Mouse (Mus musculus) liver, embryonic 15.5 days (tissue): ENCODE measurements around the gene Zfyve28. TPM values are rescaled to one million over a fixed set of nuclear protein-coding genes. Genes with fewer than 3 reads are reported as not detected.
A peak's percentile ranks its signal among the peaks of the same experiment; 100 is the strongest.

Experiments used
- ATAC-seq: fragments of 200-750 bp; cut with Nextera tagmentation; 2 replicates; pipeline ENCODE4 v1.8.0; 2017; ENCODE audit warnings: moderate number of reproducible peaks, mild to moderate bottlenecking, moderate library complexity; ENCODE audit not compliant: insufficient read depth
- H3K27ac ChIP-seq: fragments of 300-500 bp; sonication (generic); replicated peaks from 2 replicates; pipeline ENCODE4 v1.5.1; 2015; ENCODE audit warnings: mild to moderate bottlenecking, inconsistent platforms
- H3K27me3 ChIP-seq: fragments of 300-500 bp; sonication (generic); 2 replicates; pipeline ENCODE4 v1.6.1; 2015; ENCODE audit warnings: mild to moderate bottlenecking, inconsistent platforms
- H3K36me3 ChIP-seq: fragments of 300-500 bp; sonication (generic); replicated peaks from 2 replicates; pipeline ENCODE4 v1.6.1; 2015; ENCODE audit warnings: moderate library complexity, mild to moderate bottlenecking, inconsistent platforms
- H3K4me1 ChIP-seq: fragments of 300-500 bp; sonication (generic); replicated peaks from 2 replicates; pipeline ENCODE4 v1.6.1; 2015; ENCODE audit warnings: inconsistent platforms
- H3K4me2 ChIP-seq: fragments of 300-500 bp; sonication (generic); 2 replicates; pipeline ENCODE4 v1.6.1; 2015; ENCODE audit warnings: moderate library complexity, mild to moderate bottlenecking, inconsistent platforms
- H3K4me3 ChIP-seq: fragments of 300-500 bp; sonication (generic); replicated peaks from 2 replicates; pipeline ENCODE4 v1.5.1; 2015; ENCODE audit warnings: mild to moderate bottlenecking, inconsistent platforms
- H3K9ac ChIP-seq: fragments of 300-500 bp; sonication (generic); 2 replicates; pipeline ENCODE4 v1.6.1; 2015; ENCODE audit warnings: moderate library complexity, mild to moderate bottlenecking, inconsistent platforms
- H3K9me3 ChIP-seq: fragments of 300-500 bp; sonication (generic); replicated peaks from 2 replicates; pipeline ENCODE4 v1.6.1; 2016; ENCODE audit warnings: inconsistent platforms
- WGBS: fragments of 180-500 bp; shearing (Covaris S2); methylation state at CpG from one replicate; pipeline ENCODE4 v1.1.7; 2015; ENCODE audit warnings: mixed read lengths; ENCODE audit not compliant: insufficient replicate concordance; 5-methylcytosine and 5-hydroxymethylcytosine counted together
- polyA plus RNA-seq: library from polyadenylated mRNA; unstranded; fragments of >200 nt; fragmentation: Nextera tagmentation; extraction: Ambion mirVana; gene quantifications from 2 replicates; pipeline ENCODE4 v1.2.1, GENCODE M21; 2015

Gene Zfyve28
- polyA plus RNA-seq, 1 experiment from 2014 or later = 0.07 TPM

DNA sequence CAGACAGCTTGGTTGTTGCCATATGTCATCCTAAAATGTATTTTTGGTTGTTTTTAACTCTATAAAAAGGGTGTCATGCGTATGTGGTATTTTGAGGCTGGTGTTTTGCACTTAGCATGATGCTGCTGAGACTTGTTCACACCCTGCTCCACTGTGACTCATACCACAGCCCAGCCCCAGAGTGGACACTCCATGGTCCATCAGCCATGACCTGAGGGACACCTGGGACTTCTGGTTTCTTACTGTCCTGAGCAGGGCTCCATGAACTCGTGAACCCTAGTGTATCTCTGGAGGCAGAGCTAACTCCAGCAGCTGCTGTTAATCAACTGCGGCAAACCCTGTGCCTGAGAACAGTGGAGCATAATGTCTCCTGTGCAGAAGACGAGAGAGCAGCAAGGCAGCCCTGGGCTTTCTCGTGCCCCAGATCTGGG is 15.0 kb downstream of the Zfyve28 start:
- peaks cover 13% of the 10 kb centered on the region for H3K4me1 ChIP-seq
- no peak overlapping the region for H3K9ac ChIP-seq
- H3K4me2 ChIP-seq = no peak overlapping the region
- H3K4me3 ChIP-seq = no peak overlapping the region
- H3K27me3 ChIP-seq = no peaks in the 10 kb centered on the region
- H3K27ac ChIP-seq = no peak overlapping the region
- H3K9me3 ChIP-seq = no peaks in the 10 kb centered on the region
- ATAC-seq = no peak
- 65% methylated on average over 5 of the region's 5 CpGs for WGBS
- no peaks in the 10 kb centered on the region for H3K36me3 ChIP-seq

DNA sequence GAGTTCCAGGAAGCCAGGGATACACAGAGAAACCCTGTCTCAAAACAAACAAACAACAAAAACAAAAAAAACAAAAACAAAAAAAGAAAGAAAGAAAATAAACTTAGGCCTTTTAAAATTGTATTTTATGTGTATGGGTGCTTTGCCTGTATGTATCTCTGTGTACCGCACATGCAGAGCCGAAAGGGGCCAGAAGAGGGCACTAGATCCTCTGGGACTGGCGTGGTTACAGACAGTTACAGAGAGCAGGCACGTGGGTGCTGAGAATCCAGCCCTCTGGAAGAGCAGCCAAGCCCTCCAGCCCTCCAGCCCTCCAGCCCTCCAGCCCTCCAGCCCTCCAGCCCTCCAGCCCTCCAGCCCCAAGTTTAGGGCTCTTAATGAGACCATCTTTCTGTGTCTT is 16.5 kb downstream of the Zfyve28 start:
- no peak overlapping the region for H3K4me3 ChIP-seq
- H3K4me2 ChIP-seq = no peak overlapping the region
- H3K27ac ChIP-seq = no peak overlapping the region
- H3K9ac ChIP-seq = no peak overlapping the region
- H3K27me3 ChIP-seq = no peaks in the 10 kb centered on the region
- no peak for ATAC-seq
- H3K4me1 ChIP-seq = peaks cover 13% of the 10 kb centered on the region
- WGBS = 12% methylated on average over 4 of the region's 4 CpGs
- H3K9me3 ChIP-seq = no peaks in the 10 kb centered on the region
- no peaks in the 10 kb centered on the region for H3K36me3 ChIP-seq

DNA sequence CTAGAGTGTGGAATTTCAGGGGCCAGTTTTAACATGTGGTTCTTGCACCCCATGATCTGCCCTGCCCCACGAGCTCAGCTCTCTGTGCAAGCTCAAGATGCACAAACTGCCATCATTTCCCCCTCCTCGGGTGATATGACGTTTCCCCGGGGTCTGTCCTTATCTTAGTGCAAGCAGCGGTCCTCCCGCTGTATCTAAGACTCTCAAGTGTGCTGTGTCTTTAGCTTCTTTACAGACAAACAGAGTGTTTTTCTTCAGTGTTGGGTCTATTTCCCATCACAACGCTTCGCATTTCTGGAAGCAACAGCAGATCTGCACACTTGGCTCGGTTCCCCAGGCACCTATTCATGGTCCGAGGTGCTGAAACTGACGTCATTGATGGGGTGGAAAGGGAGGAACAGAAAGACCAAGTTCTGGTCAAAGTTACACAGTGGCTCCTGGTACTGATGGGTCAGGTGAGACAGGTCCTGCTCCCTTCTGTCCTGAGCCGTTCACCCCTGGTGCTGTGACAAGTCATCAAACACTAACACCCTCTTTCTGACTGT is 18.3 kb downstream of the Zfyve28 start:
- H3K4me1 ChIP-seq = peaks cover 13% of the 10 kb centered on the region
- H3K4me3 ChIP-seq = no peak overlapping the region
- no peaks in the 10 kb centered on the region for H3K9me3 ChIP-seq
- no peak overlapping the region for H3K9ac ChIP-seq
- no peaks in the 10 kb centered on the region for H3K27me3 ChIP-seq
- WGBS = 22% methylated on average over 12 of the region's 12 CpGs
- H3K36me3 ChIP-seq = no peaks in the 10 kb centered on the region
- ATAC-seq = no peak; the same call in 1 of the 2 replicates
- peak overlapping the region; percentile 18; the same call in 1 of the 2 replicates for H3K4me2 ChIP-seq
- H3K27ac ChIP-seq = no peak overlapping the region

DNA sequence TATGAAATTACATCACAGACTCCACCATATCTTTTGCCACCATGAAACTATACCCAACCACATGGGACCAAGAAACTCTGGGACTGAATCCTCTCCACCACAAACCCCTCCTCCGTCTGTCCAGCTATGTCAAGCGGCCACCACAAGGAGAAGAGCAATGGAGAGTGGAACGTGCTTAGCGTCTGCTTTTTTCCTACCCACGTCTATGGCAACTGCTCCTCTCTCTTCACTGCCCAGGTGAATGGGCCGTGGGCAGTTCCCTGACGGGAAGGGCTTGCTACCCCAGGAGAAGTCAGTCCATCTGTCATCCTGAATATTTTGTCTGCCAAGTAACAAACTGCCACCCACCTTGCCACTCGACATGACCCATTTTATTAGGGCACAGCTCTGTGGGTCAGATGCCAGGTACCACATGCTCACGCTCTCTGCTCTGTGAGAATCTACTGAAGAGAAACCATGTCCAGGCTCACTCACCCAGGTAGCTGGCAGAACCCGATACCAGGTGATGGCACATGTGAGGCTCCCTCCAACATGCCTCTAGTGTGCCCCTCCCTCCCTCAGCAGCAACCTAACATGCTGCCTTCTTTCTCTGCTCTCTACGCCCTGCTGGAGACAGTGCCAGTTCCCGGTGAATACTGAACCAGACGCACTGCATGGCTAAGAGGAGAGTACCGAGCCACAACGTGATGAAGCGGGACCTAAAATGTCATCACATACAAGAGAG is 18.9 kb downstream of the Zfyve28 start:
- H3K27ac ChIP-seq = no peak overlapping the region

DNA sequence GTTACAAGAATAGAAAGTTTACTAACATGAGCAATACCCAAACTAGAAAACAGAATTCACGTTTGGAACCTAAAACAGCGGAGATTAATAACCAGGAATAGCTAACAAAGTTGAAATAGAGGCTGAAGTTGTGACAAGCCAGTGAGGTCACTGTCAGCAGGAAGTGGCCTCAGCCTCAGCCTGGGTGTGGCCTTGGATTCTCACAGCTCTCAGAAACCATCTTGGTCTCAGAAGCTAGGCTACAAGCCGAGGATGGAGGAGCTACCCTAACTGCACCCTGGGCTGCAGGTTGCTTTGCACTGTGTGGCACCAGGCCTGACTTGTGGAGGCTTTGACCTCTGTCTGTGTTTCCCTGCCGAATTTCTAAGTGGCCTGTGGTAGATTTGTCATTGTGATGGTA is 22.2 kb downstream of the Zfyve28 start:
- Histone ChIP-seq H3K4me2 (no peak overlapping the region), H3K9me3 (no peaks in the 10 kb centered on the region), H3K4me1 (peaks cover 13% of the 10 kb centered on the region), H3K27me3 (no peaks in the 10 kb centered on the region), H3K36me3 (no peaks in the 10 kb centered on the region), H3K27ac (no peak overlapping the region), H3K4me3 (no peak overlapping the region), H3K9ac (no peak overlapping the region)
- WGBS = 40% methylated on average over 4 of the region's 4 CpGs
- ATAC-seq = no peak

More for the DNA sequence above, 18.9 kb downstream of the Zfyve28 start:
- no peak overlapping the region for H3K9ac ChIP-seq
- no peak overlapping the region for H3K4me3 ChIP-seq
- H3K4me2 ChIP-seq = peak overlapping the region; percentile 18; the same call in 1 of the 2 replicates
- H3K27me3 ChIP-seq = no peaks in the 10 kb centered on the region
- no peak for ATAC-seq
- peaks cover 13% of the 10 kb centered on the region for H3K4me1 ChIP-seq
- H3K36me3 ChIP-seq = no peaks in the 10 kb centered on the region
- H3K9me3 ChIP-seq = no peaks in the 10 kb centered on the region
- 64% methylated on average over 16 of the region's 16 CpGs for WGBS

DNA sequence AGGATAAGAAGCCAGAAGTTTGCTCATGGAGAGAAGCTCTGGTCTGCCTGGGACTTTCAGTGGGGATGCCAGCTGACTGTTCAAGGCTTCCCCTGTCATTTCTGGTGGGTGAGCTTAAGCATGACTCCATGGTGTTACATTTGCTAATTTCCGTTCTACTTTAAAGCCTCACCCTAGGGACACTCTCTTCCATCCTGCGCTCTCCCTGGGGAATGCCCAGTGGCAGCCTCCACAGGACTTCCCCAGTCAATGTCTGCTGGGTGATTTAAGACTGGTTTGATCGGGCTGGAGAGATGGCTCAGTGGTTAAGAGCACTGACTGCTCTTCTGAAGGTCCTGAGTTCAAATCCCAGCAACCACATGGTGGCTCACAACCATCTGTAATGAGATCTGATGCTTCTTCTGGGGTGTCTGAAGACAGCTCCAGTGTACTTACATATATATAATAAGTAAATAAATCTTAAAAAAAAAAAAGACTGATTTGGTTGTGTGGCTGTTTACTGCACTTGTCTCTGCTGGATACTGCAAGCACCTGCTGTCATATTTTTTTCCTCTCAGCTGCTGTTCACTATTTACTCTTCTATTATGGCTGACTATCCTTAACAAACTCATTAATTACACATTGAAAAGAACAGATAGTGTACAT is 29.0 kb downstream of the Zfyve28 start:
- Histone ChIP-seq H3K36me3 (no peaks in the 10 kb centered on the region), H3K27me3 (no peaks in the 10 kb centered on the region), H3K4me1 (no peaks in the 10 kb centered on the region), H3K4me2 (no peak overlapping the region), H3K9ac (no peak overlapping the region), H3K27ac (no peak overlapping the region), H3K4me3 (no peak overlapping the region), H3K9me3 (no peaks in the 10 kb centered on the region)
- 60% methylated on average over 3 of the region's 3 CpGs for WGBS
- ATAC-seq = no peak

DNA sequence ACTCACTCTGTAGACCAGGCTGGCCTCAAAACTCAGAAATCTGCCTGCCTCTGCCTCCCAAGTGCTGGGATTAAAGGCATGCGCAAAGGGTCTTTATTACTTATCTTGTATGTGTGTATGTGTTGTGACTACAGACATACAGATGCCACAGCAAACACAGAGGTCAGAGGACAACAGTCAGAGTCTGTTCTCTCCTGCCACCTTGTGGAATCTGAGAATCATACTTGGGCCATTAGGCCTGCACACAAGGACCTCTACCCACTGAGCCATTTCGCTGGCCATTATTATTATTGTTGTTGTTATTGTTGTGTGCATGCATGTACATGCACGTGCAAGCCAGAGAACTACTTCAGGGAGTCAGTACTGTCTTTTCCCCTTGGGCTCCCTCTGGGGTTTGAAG is 33.1 kb downstream of the Zfyve28 start:
- Histone ChIP-seq H3K4me3 (no peak overlapping the region), H3K27me3 (no peaks in the 10 kb centered on the region), H3K4me2 (no peak overlapping the region), H3K27ac (no peak overlapping the region), H3K9ac (no peak overlapping the region), H3K4me1 (no peaks in the 10 kb centered on the region), H3K9me3 (no peaks in the 10 kb centered on the region), H3K36me3 (no peaks in the 10 kb centered on the region)
- 58% methylated on average over 3 of the region's 3 CpGs for WGBS
- no peak for ATAC-seq

DNA sequence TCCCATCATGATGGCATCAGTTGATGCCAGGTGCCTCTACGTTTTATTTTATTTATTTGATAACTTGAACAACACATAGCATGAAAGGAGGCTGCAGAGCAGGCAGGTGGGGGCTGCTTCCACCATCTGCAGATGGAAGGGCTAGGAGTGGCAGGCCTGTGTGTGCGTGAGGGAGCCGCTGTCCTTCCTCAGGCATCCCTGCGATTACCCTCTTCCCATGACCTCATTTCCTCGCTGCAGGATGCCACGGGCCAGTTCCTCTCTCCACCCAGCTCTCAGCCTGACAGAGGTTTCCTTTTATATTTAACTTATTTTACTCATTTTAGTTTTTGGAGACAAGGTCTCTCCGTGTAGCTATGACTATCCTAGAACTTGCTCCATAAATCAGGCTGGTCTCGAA is 33.9 kb downstream of the Zfyve28 start:
- H3K4me2 ChIP-seq = no peak overlapping the region
- WGBS = 37% methylated on average over 8 of the region's 8 CpGs
- no peak overlapping the region for H3K27ac ChIP-seq
- no peak for ATAC-seq
- no peaks in the 10 kb centered on the region for H3K9me3 ChIP-seq
- H3K4me1 ChIP-seq = no peaks in the 10 kb centered on the region
- no peak overlapping the region for H3K9ac ChIP-seq
- no peaks in the 10 kb centered on the region for H3K27me3 ChIP-seq
- no peak overlapping the region for H3K4me3 ChIP-seq
- no peaks in the 10 kb centered on the region for H3K36me3 ChIP-seq

DNA sequence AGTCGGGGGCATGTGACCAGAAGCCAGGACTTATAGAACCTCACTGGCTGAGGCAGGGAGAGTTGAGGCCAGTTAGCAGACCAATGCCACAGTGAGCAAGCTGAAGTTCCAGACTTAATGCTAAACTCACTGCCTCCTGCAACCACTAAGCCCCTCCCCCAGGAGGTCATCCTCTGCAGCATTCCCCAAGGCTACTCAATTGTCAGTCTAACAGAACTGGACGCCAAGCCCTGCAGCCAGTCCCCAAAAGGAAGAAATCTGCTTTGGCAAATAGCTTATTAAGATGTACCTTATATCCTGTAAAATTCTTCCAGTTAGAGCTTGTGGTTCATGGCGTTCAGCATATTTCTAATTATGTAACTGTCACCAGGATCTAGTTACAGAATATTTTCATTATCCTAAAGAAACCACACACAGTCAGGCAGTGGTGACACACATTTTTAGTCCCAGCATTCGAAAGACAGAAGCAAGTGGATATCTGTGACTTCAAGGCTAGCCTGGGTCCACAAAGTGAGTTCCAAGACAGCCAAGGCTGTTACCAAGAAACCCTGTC is 35.2 kb downstream of the Zfyve28 start:
- 42% methylated on average over 4 of the region's 4 CpGs for WGBS
- Histone ChIP-seq H3K4me2 (no peak overlapping the region), H3K27me3 (no peaks in the 10 kb centered on the region), H3K36me3 (no peaks in the 10 kb centered on the region), H3K4me1 (no peaks in the 10 kb centered on the region), H3K9me3 (no peaks in the 10 kb centered on the region), H3K27ac (no peak overlapping the region), H3K9ac (no peak overlapping the region), H3K4me3 (no peak overlapping the region)
- no peak for ATAC-seq

DNA sequence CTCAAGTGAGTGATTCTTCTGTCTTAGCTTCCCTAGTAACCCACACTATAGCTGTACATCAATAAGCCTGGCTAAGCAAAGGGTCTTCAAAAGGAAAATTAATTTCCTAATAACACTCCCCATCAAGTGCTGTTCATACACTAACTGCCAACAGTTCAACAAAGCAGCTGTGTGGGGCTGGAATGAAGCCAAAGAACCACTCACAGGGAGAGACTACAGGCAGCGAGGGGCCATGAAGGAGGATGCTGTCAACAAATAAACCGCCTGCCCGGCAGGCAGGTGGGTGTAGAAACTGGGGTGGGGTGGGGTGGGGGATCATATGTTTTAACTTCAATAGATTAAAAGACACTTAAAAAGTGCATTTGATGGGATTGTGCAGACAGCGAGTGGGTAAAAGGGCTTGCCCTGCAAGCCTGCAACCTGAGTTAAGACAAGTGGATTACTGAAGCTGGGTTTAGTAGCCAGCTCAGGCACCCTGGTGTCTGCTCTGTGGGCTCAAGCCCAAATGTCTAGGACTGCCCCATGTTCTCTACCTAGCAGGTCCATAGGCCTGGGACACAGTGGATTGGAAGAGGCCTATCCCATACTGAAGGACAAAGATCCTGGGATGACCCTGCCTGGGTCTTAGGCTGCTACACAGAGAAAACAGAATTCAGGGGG is 35.8 kb downstream of the Zfyve28 start:
- Histone ChIP-seq H3K4me3 (no peak overlapping the region), H3K9ac (no peak overlapping the region), H3K4me2 (no peak overlapping the region), H3K27ac (no peak overlapping the region), H3K9me3 (no peaks in the 10 kb centered on the region), H3K4me1 (no peaks in the 10 kb centered on the region), H3K36me3 (no peaks in the 10 kb centered on the region), H3K27me3 (no peaks in the 10 kb centered on the region)
- ATAC-seq = no peak
- WGBS = 74% methylated on average over 4 of the region's 4 CpGs

DNA sequence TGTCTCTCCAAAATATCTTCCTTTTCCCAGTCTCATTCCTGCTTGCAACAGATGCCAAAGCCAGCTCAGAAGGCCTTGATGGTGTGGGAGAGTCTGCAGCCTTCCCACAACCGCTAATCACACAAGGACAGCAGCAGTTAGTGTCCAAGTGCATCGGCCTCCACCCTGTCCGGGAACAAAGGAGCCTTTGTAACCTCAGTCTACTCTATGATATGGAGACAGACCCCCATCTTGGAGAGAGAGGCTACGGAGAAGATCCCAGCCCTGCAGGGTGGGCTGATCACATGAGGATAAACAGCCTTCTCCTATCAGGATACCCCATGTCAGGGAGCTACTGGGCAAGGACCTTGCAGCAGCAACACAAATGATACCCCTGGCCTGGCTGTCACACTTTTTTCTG is 36.5 kb downstream of the Zfyve28 start:
- Histone ChIP-seq H3K9ac (no peak overlapping the region), H3K36me3 (no peaks in the 10 kb centered on the region), H3K4me1 (no peaks in the 10 kb centered on the region), H3K27ac (no peak overlapping the region), H3K4me2 (no peak overlapping the region), H3K9me3 (no peaks in the 10 kb centered on the region), H3K4me3 (no peak overlapping the region), H3K27me3 (no peaks in the 10 kb centered on the region)
- WGBS = 47% methylated on average over 4 of the region's 4 CpGs
- ATAC-seq = no peak
